Mouse (Mus musculus): ENCODE data around the gene Hc. TPM values are rescaled to one million over a fixed set of nuclear protein-coding genes. Genes with fewer than 3 reads are reported as not detected.

Gene Hc
- total RNA-seq, 2 experiments from 2014 or later, result 0.21 TPM; not detected in 1

DNA sequence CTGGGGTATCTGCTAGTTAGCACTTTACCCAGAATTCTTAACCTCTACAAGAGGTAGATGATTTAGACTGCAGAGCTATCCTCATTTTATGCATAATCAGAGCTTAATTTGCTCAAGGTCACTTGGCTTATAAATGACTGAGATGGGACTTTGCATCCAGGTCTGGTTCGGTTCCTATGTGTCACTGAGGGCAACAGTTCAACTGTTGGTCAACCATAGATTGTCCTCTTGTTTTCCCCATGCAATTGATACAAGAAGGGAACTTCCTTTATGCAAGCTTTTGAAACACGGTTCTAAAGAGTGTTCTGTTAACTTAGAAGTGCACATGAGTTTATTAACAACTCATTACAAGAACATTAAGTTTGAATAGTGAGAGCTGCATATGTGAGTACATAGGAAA, 2.9 kb downstream of the Hc start:
- no peak for DNase-seq (ENCODE audit: low spot score in 2 of 2)

DNA sequence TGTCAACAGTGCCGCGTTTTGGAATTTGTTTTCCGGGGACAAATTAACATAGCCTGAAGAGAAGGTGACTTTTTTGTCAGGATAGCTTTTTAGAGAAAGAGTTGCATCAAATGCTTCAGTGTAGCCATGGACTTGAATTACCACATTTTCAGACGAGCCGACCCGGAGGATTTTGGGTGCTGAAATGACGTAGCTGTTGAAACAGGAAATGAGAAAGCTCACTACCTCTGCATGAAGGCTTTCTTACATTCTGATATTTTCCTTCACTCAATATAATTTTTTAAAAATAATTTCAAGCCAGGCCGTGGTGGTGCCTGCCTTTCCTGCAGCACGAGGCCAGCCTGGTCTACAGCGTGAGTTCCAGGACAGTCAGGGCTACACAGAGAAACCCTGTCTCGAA, 4.0 kb downstream of the Hc start:
- DNase-seq (ENCODE audit: low spot score in 2 of 2), result no peak

DNA sequence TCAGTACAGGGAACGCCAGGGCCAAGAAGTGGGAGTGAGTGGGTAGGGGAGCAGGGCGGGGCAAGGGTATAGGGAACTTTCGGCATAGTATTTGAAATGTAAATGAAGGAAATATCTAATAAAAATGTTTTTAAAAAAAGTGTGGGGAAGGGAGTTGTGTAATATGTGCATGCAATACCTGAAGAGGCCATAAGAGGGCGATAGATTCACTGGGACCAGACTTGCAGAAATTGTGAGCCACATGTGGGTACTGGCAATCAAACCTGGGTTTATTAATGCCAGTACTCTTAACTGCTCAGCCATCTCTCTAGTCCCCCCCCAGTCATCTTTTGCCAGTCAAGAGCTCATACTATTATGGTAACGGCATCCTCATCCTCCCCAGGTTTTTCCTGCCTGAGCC, 12.4 kb downstream of the Hc start:
- DNase-seq (ENCODE audit: low spot score in 2 of 2), result peak in 1 of 2 experiments; percentile 7

DNA sequence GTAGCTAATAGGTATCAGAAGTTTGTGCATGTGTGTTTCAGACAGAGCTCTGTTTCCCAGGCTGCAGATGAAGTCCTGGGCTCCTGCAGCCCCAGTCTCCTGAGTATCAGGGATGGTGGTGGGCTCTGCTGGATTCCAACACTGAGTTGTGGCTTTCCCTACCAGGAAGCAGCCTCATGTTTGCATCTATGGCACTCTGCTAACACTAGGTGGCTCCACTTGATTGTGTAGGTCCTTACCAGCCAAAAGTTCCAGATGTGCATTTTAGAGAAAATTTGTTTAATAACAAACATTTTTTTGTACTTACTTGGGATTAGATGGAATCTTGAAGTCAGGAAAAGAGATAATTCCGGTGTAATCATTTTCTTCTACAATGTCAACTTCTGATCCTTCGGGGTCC, 16.3 kb downstream of the Hc start:
- DNase-seq (ENCODE audit: low spot score in 2 of 2), result peak; percentile 2 to 8

DNA sequence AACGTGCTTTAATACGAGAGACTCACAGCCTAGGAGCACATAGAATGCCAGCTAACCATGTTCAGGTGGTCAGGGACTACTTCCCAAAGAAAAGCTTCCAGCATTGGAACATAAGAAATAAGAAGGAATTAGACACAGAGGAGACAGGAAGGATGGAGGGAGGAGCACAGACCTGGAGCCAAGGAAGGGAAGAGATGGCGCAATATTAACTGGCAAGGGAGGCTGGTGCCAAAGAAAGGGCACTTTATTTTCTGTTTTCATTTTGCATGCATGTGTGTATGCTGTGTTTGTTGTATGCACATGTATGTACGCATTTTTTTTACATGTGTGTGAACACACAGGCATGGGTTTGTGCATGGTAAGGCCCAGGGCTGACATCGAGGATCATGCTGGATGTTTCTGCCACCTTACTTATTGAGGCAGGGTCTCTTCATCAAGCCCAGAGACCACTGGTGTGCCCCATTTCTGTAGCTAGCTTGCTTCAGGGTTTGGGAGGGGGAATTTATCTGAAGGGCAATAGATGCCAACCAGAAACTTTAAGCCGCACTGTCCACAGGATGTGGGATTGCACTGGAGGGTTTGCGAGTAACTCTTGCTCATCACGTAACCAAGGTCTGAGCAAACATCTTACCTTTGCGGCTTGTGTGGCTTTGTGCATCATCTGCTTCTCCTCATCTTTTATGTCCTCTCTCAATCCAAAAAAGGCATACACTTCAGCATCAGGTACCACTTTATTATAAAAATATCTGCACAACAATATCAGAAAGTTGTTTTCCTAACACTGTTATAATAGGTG, 22.5 kb downstream of the Hc start:
- DNase-seq (ENCODE audit: low spot score in 2 of 2), result no peak

DNA sequence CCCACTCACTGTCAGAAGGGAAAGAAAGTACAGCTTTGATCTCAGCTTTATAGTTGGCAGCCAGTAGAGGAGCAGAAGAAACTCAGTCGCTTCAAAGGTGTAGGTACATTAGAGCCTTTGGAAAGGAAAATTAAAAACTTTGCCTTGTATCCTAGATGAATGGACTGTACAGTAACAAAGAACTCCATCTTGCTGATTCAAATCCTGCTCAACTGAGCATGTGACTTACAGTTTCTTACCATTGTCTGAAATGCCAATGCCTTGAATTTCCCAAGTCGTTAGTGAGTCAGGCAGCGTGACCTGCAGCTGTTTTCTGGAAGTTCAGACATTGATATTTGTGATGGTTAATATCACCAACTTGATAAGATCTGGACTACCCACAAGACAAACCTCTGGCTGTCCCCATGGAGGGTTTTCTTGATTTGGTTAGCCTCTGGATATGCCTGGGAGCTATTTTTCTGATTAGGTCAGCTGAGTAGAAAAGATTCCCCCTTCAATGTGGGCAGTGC, 36.5 kb downstream of the Hc start:
- no peak for DNase-seq (ENCODE audit: low spot score in 2 of 2)

DNA sequence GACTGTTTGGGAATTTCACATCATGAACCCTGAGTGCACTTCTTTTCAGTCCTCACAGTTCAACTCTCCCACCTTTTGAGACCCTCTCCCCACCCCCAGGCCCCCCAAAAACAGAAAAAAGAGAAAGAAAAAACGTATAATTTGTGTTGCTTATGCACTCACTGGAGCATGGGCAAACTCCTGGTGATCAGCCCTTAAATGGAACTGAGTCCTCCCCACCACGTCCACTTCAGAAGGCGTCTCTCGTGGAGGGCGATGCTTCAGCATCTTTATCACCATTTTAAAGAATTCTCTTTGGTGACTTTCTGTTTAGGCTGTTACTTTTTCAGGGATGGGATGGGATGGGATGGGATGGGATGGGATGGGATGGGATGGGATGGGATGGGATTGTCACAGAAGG, 39.4 kb downstream of the Hc start:
- DNase-seq (ENCODE audit: low spot score in 2 of 2), result no peak

DNA sequence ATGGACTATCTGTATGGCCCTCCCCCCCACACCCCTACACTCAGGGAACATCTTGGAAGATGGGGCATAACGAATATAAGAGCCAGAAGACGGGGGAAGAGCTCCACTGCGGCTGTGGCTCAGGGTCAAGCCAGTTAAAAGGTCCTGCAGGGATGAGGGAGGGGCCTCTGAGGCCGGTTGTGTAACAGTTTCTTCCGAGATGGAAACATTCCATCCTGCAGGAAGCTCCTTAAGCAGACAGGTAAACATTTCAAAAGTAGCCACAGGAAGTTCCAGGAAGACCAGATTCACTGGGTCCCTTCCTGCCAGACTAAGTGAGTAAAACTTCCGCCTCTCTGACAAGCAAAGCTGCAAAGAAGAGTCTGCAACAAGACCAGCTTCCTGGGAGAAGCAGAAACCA, 45.4 kb downstream of the Hc start:
- no peak for DNase-seq (ENCODE audit: low spot score in 2 of 2)

DNA sequence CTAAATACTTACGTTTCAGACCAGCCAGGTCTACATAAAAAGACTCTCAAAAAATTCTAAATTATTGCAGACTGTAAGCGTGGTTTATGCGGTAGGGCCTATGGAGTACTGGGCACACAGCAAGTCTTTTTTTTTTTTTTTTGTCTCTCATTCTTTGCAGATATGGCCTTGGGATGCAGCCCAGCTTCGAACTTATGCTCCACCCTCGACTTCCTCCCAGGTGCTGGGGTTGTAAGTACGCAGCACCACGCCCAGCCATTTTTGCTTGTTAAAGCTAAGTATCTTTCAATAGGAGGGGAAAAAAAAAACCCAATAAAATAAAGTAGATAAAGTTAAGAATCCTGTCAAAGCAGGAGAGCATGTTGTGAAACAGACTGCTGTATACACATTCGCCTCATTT, 49.6 kb downstream of the Hc start:
- DNase-seq (ENCODE audit: low spot score in 2 of 2), result no peak

DNA sequence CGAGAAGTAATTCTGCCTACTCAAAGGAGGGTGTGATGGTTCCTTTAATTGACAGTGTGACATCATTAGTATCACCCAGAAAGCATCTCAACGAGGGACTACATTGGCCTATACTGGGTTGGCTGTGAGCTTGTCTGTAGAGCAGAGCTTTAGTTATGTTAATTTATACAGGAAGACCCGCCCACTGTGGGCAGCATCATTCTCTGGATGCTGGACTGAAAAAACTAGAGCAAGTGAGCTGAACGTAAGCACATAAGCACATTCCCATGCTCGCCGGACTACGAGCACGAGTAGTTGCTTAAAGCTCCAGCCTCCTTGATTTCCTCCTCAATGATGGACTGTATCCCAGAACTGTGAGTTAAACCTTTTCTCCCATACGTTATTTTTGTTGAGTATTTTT, 62.3 kb downstream of the Hc start:
- DNase-seq (ENCODE audit: low spot score in 2 of 2), result peak; percentile 50 to 60

DNA sequence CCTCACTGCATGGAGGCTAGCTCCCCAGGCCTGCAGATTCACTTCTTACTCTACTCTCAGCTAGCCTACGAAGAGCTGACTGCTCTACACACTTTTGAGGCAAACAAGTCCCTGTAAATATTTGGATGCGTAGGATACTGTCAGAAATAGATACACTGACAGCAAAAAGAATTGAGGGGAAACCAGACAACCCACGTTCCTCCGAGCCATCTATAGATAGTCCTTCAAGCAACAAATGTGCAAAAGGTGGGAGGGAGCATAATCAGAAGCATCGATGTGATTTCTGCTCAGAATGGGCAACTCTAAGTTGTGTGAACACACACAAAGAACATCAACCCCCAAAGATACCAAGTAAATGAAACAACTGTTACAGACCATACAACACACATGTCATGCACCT, 64.7 kb downstream of the Hc start:
- no peak for DNase-seq (ENCODE audit: low spot score in 2 of 2)

DNA sequence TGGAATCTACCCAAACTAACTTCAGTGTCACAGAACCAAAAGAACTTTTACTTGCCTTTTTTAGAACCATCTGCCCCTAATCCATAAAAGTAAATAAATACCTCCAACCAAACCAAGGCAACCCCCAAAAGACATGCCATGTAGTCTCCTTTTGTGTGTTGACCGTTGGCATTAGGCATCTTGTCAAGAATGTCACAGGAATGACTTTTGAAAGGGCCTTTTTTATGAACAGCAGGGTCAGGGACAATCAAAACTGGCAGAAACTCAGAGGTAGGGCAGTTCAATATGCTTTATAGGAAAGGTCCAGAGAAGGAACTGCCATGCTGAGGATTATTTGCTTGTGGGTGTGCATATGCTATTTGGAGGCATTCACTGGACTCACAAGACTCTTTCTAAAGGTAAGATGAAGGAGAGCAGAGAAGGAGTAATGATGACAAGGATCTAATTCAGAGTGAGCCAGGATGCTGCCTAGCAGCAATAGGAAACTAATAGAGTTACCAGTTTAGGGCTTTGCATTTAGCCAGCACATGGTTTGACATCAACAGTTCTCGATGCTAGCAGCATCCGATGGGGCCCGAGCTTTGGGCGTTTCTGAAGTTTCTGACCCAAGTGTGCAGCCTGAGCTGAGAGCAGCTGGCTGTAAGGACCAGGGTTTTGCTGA, 67.4 kb downstream of the Hc start:
- no peak for DNase-seq (ENCODE audit: low spot score in 2 of 2)

DNA sequence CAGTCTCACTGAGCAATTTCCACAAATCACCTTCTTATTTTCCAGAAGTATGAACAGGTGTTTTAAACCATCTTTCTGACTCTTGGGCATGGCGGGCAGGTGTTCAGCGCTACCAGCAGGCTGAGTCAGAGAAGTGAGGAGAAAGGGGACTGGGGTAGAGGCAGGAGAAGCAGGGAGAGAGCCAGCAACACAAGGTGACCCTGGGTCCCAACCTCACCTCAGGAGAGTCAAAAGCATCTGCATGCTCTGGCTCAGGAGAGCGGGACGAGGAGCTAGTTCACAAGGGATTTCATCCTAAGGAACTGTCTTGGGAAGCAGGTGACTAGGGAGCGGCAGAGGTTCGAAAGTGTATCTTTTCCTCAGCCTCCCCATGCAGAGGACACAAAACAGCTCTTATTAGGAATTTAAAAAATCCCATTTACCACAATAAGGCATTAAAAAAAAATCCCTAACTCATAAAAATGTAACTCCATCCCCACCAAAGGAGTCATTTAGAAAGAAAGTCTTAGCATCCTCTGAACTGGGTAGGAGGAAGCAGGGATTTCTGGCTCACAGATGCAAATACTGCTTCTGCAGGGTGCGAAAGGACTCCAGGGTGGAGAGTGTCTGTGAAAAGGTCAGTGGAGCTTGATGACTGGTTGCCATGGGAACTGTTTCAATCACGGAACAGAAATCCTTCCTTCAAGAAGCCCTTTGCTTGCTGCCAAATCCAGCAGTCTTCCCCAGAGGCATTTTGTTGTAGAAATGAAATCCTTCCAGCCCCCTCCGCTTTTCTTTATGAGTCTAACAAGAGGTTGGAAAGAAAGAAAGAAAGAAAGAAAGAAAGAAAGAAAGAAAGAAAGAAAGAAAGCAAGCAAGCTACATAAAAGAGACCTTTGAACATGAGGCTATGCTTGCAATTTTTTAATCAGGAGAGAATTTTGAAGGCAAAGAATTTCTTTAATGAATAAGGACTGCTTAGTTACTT, 68.2 kb downstream of the Hc start:
- DNase-seq (ENCODE audit: low spot score in 2 of 2), result no peak

DNA sequence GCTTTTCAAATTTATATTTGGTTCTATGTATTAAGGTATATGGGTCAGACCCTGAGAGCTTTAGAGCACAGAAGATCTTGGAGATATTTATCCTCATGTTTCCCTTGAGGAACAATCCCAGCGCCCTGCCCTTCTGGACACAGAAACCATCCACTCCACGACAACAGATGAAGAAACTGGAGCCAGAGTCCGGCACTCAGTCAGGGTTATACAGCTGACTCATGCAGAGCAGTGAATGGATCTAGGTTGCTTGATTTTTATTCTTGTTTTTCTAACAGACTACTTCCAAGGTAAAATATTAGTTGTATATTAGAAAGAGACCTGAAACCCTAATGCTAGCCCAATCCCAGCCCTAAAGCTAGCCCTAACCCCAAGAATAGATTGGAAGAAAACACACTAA, 69.3 kb downstream of the Hc start:
- no peak for DNase-seq (ENCODE audit: low spot score in 2 of 2)

DNA sequence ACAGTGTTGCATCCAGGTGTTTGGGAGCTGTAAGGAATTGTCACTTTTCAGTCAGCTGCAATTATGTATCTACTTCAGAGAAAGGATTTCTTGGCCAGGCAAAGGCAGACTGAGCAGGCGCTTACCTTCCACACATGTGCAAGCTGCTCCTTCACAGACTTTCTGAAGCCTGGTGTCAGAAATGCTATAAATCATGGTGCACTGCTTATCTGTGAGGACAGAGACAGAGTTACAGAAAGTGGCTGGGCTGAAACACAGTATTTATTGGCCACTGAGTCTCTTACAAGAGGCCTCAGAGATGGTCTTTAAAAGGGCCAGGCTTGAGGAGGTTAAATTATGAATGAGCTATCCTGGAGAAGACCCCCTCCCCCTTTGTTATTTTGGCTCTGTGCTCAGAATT, 71.5 kb downstream of the Hc start:
- DNase-seq (ENCODE audit: low spot score in 2 of 2), result no peak

DNA sequence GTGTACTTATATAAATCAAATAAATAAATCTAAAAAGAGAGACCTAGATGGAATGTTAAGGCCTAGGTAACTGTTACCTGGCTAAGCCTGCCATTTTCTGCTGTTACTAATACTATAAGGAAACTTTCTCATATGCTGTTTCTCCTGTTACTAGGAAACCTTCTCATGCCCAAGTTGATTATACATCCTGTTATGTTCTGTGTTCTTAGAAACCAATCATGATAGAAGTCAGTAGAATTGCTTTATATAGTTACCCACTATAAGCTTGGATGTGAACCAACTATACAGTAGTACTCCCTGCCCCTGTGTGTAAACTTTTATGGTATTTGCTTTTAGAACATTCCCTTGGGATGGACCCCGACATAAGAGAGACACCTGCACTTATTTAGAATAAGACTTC, 73.6 kb downstream of the Hc start:
- no peak for DNase-seq (ENCODE audit: low spot score in 2 of 2)

DNA sequence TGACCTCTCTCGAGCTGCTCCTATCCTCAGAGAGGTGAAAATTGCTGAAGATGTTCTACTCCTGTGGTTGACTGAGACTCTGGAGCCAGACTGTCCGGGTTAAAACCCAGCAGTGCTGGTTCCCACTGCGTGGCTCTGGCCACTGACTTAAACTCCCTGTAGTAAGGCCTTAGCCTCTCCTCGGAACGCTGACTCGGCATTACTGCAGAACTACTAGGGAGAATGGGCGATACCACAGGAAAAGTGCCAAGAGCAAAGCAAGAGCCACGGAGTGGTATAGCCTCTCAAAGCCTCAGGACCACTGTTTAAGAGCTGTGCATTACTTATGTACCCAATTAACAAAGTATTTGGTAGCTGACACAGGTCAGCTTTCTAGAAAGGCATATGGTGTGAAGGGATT, 76.4 kb downstream of the Hc start:
- DNase-seq (ENCODE audit: low spot score in 2 of 2), result no peak

DNA sequence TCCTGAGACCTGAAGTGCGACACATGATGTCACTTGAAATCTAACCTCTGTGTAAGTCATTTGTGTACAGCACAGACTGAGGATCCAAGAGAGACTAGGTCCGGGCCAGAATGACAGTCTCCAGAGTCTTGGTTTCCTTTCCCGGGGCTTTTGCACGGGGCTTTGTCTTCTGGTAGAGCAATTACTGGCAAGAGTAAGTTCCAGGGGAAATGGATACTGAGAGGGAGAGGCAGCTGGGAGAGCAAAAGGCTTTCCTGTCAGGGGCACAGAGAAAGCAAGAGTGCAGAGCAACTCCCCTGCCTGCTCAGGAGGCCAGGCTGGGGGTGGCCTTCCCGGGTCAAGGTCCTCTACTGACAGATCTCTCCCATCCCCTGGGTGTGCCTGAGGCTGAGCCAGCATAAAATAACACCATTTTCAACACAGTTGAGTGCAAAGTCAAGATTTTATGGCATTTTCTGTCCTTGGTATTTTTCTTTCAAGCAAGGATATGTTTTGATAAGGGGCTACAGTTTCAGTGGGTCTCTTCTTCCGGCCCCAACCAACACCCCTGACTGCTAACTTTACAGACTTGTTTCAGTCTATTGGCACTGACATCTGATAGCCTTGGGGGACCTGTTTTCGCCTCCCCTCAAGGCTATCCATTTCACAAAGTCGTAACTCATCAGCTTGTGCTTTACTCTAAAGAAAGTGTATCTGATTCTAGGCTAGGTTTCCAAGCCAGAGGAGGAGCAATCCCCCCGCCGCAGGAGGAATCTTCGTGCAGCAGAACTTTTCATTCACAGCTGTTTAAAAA, 78.1 kb downstream of the Hc start:
- no peak for DNase-seq (ENCODE audit: low spot score in 2 of 2)

DNA sequence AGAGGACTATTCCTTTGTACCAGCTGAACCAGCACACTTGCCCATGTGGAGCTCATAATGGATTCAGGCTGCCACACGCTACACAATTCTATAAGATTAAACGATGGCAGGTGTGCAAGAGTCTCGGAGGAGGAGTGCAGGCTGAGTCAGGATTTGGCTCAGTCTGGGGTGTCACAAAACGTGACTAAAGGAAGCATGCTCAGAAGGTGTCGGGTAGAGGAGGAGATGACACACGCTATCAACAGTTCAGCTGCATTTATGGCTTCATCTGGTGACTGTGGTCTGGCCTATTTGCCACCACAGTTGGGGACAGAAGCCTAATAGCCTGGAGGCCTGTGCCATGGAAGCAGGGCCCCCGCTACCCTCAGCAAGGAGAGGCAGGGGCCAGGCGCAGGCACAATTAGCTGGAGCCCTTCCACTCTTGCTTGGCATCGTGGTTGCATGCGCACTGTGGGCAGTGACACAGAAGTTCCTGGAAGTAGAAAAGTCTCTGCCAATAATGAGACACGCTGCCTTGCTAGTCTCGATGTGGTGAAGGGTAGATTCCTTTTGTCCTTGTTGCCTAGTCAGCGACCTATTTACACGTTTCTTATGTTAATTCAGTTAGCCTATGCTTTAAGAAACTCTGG, 79.0 kb downstream of the Hc start:
- peak; percentile 23 to 36 for DNase-seq (ENCODE audit: low spot score in 2 of 2)

DNA sequence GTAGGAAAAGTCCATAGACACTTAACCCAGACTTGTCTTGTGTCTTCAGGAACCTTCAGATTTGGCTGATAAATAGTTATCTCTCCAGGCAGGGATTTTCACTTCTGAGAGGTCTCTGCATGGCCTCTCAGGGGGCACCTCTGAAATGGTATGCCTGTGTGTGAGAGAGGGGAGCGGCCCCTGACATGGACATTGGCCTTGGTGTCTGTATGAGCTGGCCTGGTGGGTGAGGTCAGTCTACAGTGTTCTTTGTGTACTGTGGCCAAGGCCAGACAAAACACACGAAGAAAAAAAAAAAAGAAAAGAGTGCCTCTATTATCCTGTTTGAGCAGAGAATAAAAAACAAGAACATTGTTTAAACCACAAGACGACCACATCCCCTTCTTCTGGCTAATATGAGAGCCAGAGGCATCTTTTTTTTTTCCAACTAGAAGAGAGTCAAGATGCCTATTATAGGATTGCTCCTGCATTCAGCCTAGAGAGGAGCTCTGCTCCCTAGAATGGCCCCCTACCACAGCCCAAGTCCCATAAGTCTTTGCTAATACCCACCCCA, 81.7 kb downstream of the Hc start:
- no peak for DNase-seq (ENCODE audit: low spot score in 2 of 2)

Data from left cerebral cortex, adult 18-20 months (tissue).